Mouse (Mus musculus) right cerebral cortex, postnatal 10 days (tissue): Measurements from ENCODE around the gene Nr4a1.

Experiments
- DNase-seq, 2 experiments: peaks; one replicate each; pipeline ENCODE4 v3.0.0; 2021; ENCODE audit warnings: low spot score in 2 of 2

Gene Nr4a1

DNA sequence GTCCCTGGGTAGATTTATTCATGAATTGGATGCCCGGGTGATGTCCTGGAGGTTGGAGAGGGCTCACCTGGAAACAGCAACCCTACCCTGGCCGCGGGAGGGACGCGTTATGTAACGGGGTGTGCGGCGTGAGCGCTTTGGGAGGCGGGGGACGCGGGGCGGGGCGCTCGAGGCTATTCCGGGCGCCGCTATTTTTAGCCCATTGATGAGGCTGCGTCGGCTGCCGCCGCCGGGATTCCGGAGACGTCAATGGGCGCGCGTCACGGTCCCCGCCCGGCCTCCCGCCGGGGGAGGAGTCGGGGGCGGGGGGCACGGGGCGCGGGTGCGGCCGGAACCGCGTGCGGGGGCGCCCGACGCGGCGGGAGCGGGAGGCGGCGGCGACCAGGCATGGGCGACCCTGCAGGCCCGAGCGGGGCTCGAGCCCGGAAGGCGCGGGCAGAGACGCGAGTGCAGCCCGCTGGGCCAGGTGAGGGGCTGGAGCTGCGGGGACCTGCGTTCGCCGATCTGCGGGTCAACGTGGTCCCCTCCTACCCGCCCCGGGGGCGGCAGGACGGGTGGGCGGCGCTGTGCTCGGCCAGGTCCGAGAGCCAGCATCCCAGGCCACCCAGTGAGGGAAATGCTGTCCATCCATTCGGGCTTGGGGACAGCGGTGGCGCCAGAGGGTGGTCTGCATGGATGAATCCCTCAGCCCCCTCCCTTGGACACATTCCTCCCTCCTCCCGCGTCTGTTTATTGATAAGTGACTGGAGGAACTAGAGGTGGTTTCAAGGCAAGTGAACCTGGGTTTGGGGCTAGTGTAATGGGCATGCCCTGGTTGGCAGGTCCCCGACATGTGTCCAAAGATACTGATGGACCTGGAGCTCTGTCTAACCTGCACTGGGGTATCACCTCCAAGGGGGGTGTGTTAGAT is at the start of gene Nr4a1:
Nr4a1 (plus strand) TSS at position 384 of the 910 bp plus-strand sequence.
- DNase-seq: peak; percentile 89 to 90

GRCm38 (mm10) chr15:101204781-101205180 is 49.3 kb upstream of the Nr4a1 start:
- no peak for DNase-seq

GRCm38 (mm10) chr15:101210228-101210627 is 43.8 kb upstream of the Nr4a1 start:
- DNase-seq: no peak

DNA sequence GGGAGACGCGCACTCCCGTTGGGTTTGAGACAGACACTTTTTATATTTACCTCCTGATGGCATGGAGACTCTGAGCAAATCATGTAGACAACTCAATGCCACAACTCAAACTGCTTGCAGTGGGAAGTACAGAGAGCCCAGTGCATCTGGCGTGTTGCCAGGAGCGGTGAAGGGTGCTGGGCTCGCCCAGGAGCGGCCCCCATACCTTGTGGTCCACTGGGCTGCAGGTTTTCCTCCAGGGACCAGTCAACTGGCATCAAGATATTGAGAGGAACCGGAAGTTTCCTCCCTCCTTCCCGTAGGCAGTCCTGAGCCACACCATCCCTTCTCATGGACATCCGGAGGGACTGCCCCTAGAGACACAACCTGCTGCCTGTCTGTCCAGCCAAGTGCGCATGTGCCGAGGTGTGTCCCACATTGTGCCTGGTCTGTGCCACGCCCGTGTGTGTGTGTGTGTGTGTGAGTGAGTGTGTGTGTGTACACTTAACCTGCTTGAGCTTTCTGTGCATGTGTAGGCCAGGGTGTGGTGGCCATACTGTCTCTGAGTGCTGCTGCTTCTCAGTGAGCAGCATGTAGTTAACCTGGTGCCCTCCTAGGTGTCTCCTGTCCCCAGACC is 43.0 kb upstream of the Nr4a1 start:
- no peak for DNase-seq

- DNase-seq: no peak
Observed at GRCm38 (mm10) chr15:101212435-101212834, 41.6 kb upstream of the Nr4a1 start.

- DNase-seq: no peak
Observed at GRCm38 (mm10) chr15:101215136-101215535, 38.9 kb upstream of the Nr4a1 start.

GRCm38 (mm10) chr15:101216036-101216435 is 38.0 kb upstream of the Nr4a1 start:
- no peak for DNase-seq

DNA sequence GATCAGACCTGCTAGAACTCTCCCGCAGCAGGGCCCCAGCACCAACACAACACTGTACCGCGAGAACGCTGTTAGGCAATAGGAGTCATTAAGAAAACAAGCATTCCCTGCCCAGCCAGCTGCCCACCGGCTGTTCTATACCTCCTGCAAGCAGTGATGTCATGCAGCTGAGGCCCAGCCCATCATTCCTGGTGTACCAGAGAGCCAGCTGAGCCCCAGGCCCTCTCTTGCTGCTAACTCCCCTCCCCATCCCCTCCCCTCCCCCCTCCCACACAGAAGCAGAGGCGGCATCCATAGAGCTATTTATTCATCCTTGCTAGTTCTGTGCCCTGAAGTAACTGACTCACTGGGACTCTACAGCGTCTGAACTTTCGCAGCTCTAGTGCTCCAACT is 33.2 kb upstream of the Nr4a1 start:
- DNase-seq: no peak

DNA sequence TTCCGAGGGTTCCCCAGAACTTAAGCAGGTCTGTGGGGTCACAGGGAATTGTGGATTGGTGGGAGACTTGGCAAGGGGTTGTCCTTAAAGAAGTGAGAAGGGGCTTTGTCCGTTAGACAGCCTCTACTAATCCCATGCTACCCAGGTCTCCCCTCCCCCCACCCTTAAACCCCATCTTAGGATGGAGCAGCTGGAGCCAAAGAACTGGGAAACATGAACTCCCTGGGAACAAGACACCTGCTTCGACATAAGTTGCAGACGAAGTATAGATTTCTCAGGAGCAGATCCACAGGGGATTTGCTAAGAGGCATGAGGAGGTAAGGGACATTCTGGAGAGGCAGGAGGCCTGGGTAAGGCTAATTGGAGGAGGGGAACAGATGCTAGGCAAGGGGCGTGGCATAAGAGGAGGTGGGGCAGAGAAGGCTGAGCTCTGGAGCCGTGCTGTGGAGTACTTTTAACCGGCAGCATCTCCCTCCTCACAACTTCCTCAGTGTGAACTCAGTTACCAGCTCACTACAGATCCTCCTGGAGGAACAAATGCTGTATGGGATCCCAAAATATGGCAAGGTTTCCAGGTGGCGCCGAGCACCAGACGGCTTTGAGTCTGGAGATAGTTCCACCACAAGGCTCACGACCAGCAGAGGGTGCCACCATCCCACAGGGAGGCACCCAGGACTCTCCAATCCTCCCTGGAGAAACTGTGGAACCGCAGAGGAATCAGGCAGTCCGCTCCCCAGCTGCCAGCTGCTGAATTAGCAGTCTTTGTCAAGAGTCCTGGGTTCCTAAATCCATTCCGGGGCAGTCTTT is 32.6 kb upstream of the Nr4a1 start:
- DNase-seq: peak; percentile 91 to 93

GRCm38 (mm10) chr15:101222897-101223482 is 31.1 kb upstream of the Nr4a1 start:
- peak; percentile 58 to 77 for DNase-seq

GRCm38 (mm10) chr15:101223596-101223995 is 30.5 kb upstream of the Nr4a1 start:
- DNase-seq: no peak

GRCm38 (mm10) chr15:101224006-101224906 is 29.8 kb upstream of the Nr4a1 start, which contains the start of gene Grasp:
TSS of gene Grasp (plus strand) at chr15:101224188.
- peak; percentile 93 for DNase-seq

GRCm38 (mm10) chr15:101224977-101225376 is 29.1 kb upstream of the Nr4a1 start:
- DNase-seq: no peak

DNA sequence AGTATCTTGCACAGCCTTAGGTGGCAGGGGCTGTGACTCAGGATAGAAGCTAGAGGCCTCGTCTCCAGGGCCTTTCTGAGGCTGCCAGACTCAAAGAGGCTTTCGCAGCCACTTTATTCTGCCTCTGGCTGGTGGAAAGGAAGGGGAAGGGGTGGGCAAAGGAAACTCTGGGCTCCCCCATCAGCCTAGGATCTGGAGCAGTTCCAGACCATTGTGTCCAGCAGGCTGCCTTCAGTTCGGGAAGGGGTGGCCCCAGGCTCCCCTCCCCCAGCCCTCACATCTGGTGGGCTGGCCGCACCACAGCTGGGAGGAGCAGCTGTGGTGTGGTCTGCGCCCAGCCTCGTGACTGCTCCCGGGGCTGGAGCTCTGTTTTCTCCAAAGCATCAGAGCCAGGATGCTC is 26.1 kb upstream of the Nr4a1 start:
- no peak for DNase-seq

DNA sequence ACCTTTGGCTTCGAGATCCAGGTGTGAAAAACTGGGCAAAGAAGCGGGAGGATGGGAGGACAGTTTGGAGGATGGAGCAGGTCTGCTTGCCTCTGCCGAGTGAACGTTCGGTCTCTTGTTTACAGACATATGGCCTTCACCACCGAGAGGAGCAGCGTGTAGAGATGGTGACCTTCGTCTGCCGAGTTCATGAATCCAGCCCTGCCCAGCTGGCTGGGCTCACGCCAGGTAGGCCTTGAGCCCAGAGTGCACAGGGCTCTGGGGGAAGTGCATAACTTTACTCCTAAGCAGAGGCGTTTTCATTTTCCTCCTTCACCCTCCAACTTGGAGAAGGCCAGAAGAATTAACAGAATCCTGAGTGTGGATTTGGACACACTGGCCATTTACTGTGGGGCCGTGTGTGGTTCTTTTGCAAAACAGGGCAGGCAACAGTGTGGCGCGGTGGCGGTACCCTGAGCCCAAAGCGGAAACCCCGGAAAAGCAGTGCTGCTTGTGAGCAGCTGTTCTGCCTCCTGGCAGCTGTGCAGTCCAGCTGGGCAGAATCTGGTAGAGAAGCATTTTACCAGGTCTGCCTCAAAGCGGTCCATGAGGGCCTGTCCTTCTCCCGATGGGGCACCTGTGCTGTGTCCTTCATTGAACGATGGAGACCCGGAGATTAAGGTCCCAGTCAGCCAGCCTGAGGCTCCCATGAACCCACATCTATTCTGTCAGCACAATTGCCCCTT is 25.0 kb upstream of the Nr4a1 start:
- no peak for DNase-seq

GRCm38 (mm10) chr15:101230503-101230902 is 23.6 kb upstream of the Nr4a1 start:
- DNase-seq: no peak

GRCm38 (mm10) chr15:101230995-101231647 is 22.9 kb upstream of the Nr4a1 start:
- DNase-seq: no peak

GRCm38 (mm10) chr15:101231648-101232180 is 22.4 kb upstream of the Nr4a1 start:
- no peak for DNase-seq

GRCm38 (mm10) chr15:101232607-101233006 is 21.5 kb upstream of the Nr4a1 start:
- no peak for DNase-seq
